Mouse (Mus musculus) kidney, embryonic 16.5 days (tissue): ENCODE measurements around the gene Ythdc1. TPM values are rescaled to one million over a fixed set of nuclear protein-coding genes. Genes with fewer than 3 reads are reported as not detected.

Experiments used
- ATAC-seq: fragments of 200-750 bp; cut with Nextera tagmentation; 2 replicates; pipeline ENCODE4 v1.8.0; 2017; ENCODE audit warnings: moderate TSS enrichment; ENCODE audit not compliant: low FRiP score, low TSS enrichment
- H3K27ac ChIP-seq: fragments of 300-500 bp; sonication (generic); 2 replicates; pipeline ENCODE4 v1.5.1; 2014; ENCODE audit warnings: low read length
- H3K27me3 ChIP-seq: fragments of 300-500 bp; sonication (generic); 2 replicates; pipeline ENCODE4 v1.6.1; 2014; ENCODE audit warnings: low read length, control low read depth, mixed read lengths; ENCODE audit not compliant: insufficient read depth
- H3K36me3 ChIP-seq: fragments of 300-500 bp; sonication (generic); 2 replicates; pipeline ENCODE4 v1.6.1; 2014; ENCODE audit warnings: low read length, control low read depth, mixed read lengths; ENCODE audit not compliant: insufficient read depth
- H3K4me1 ChIP-seq: fragments of 300-500 bp; sonication (generic); 2 replicates; pipeline ENCODE4 v1.6.1; 2014; ENCODE audit warnings: low read length, control low read depth, mixed read lengths; ENCODE audit not compliant: insufficient read depth
- H3K4me2 ChIP-seq: fragments of 300-500 bp; sonication (generic); replicated peaks from 2 replicates; pipeline ENCODE4 v1.6.1; 2014; ENCODE audit warnings: low read depth, low read length
- H3K4me3 ChIP-seq: fragments of 300-500 bp; sonication (generic); 2 replicates; pipeline ENCODE4 v1.5.1; 2014; ENCODE audit warnings: mild to moderate bottlenecking, low read length
- H3K9ac ChIP-seq: fragments of 300-500 bp; sonication (generic); replicated peaks from 2 replicates; pipeline ENCODE4 v1.6.1; 2014; ENCODE audit warnings: low read length
- H3K9me3 ChIP-seq: fragments of 300-500 bp; sonication (generic); 2 replicates; pipeline ENCODE4 v1.6.1; 2016; ENCODE audit warnings: low read length, control low read depth
- WGBS: fragments of 180-500 bp; shearing (Covaris S2); extraction: QIAGEN DNeasy Blood & Tissue Kit; methylation state at CpG from one replicate; pipeline ENCODE4 v1.1.7; 2014; 5-methylcytosine and 5-hydroxymethylcytosine counted together
- polyA plus RNA-seq: library from polyadenylated mRNA; unstranded; fragments of >200 nt; fragmentation: Nextera tagmentation; extraction: Ambion mirVana; gene quantifications from 2 replicates; pipeline ENCODE4 v1.2.1, GENCODE M21; 2015

Ythdc1 gene
- polyA plus RNA-seq: 36.3 and 40.4 TPM in 2 replicates

GRCm38 (mm10) chr5:86803962-86804940, at the start of gene Ythdc1:
Ythdc1 (plus strand) TSS chr5:86804221.
- under 1% methylated on average over 95 of the region's 111 CpGs for WGBS
- Histone ChIP-seq H3K4me3 (peak within 1 kb of the TSS; percentile 94), H3K4me2 (peak within 1 kb of the TSS; percentile 63), H3K36me3 (no peaks in the 10 kb centered on the region), H3K9me3 (no peaks in the 10 kb centered on the region), H3K4me1 (peaks cover 9% of the 10 kb centered on the region; the same call in 1 of the 2 replicates), H3K27me3 (no peaks in the 10 kb centered on the region), H3K27ac (peak within 1 kb of the TSS; percentile 100), H3K9ac (peak within 1 kb of the TSS; percentile 99)
- peak; percentile 99 for ATAC-seq

DNA sequence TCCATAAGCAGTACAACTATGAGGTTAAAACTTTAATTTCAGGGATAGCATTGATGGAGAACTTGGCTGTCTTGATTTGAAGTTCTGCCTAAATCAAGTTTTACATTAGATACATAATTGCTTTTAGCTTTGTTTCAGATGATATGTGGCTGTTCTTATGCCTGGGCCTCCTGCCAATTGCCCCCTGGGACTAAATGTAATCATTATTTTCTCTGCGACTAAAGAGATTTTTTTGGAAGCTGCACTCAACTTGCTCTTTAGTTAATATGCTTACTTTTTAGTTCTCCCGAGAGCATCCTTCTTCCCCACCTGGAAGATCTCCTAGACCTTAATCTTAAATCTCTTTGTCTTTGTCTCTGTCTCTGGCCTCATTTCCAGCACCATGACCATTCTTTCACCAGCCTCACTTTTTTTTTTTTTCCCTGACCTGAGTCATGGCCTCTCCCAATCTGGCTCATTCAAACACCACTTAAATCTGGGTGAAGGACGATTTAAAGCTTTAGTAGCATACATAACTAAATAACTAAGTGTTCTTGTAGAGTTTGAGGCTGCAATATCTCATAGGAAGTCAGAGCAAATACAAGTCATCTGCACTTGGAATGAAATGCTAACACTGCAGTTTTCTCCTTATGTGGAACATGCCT, 34.9 kb upstream of the Ythdc1 start:
- Histone ChIP-seq H3K4me3 (no peak overlapping the region), H3K27ac (no peak overlapping the region), H3K9me3 (no peaks in the 10 kb centered on the region), H3K27me3 (no peaks in the 10 kb centered on the region), H3K36me3 (no peaks in the 10 kb centered on the region), H3K9ac (no peak overlapping the region), H3K4me1 (no peaks in the 10 kb centered on the region), H3K4me2 (no peak overlapping the region)
- 41% methylated on average over 3 of the region's 3 CpGs for WGBS
- ATAC-seq: no peak

GRCm38 (mm10) chr5:86771010-86771409, 33.0 kb upstream of the Ythdc1 start:
- H3K9me3 ChIP-seq: no peaks in the 10 kb centered on the region
- H3K9ac ChIP-seq: no peak overlapping the region
- H3K4me2 ChIP-seq: no peak overlapping the region
- no peak for ATAC-seq
- H3K27me3 ChIP-seq: no peaks in the 10 kb centered on the region
- H3K4me1 ChIP-seq: no peaks in the 10 kb centered on the region
- no peak overlapping the region for H3K27ac ChIP-seq
- no peaks in the 10 kb centered on the region for H3K36me3 ChIP-seq
- H3K4me3 ChIP-seq: no peak overlapping the region

- Histone ChIP-seq H3K4me2 (no peak overlapping the region), H3K4me1 (no peaks in the 10 kb centered on the region), H3K9ac (no peak overlapping the region), H3K36me3 (no peaks in the 10 kb centered on the region), H3K9me3 (0 out of 2 replicates have a peak, but pooled peaks cover 4% of the 10 kb centered on the region), H3K27me3 (no peaks in the 10 kb centered on the region), H3K27ac (no peak overlapping the region), H3K4me3 (no peak overlapping the region)
- ATAC-seq: no peak
- WGBS: 85% methylated on average over 5 of the region's 5 CpGs
Measured at GRCm38 (mm10) chr5:86776941-86777340, 27.1 kb upstream of the Ythdc1 start.

GRCm38 (mm10) chr5:86778471-86778870, 25.6 kb upstream of the Ythdc1 start:
- ATAC-seq: no peak
- no peak overlapping the region for H3K27ac ChIP-seq
- H3K9ac ChIP-seq: no peak overlapping the region
- H3K27me3 ChIP-seq: no peaks in the 10 kb centered on the region
- 78% methylated on average over 1 of the region's 1 CpGs for WGBS
- no peaks in the 10 kb centered on the region for H3K4me1 ChIP-seq
- H3K36me3 ChIP-seq: no peaks in the 10 kb centered on the region
- 0 out of 2 replicates have a peak, but pooled peaks cover 4% of the 10 kb centered on the region for H3K9me3 ChIP-seq
- H3K4me3 ChIP-seq: no peak overlapping the region
- no peak overlapping the region for H3K4me2 ChIP-seq

DNA sequence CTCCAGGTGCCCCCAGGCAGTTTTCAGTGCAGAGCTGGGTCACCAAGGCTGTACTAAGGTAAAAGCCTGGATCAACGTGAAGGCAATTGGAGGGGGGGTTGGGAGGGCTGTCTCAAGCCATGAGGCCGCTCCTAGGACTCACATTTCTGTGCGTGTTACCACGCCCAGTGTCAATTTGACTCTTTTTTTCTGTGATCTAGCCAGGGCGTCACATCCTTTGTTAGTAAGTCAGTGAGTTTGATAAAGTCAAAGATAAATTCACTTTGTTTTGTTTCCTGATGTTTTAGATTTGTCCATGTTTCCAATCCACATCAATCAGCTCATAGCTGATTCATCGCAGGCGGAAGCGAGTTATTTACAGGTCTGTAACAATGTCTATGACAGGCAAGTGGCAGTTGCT, 21.0 kb upstream of the Ythdc1 start:
- Histone ChIP-seq H3K4me3 (no peak overlapping the region), H3K9ac (no peak overlapping the region), H3K9me3 (0 out of 2 replicates have a peak, but pooled peaks cover 4% of the 10 kb centered on the region), H3K27ac (no peak overlapping the region), H3K27me3 (no peaks in the 10 kb centered on the region), H3K4me2 (no peak overlapping the region), H3K4me1 (no peaks in the 10 kb centered on the region), H3K36me3 (no peaks in the 10 kb centered on the region)
- ATAC-seq: no peak
- 58% methylated on average over 8 of the region's 8 CpGs for WGBS

DNA sequence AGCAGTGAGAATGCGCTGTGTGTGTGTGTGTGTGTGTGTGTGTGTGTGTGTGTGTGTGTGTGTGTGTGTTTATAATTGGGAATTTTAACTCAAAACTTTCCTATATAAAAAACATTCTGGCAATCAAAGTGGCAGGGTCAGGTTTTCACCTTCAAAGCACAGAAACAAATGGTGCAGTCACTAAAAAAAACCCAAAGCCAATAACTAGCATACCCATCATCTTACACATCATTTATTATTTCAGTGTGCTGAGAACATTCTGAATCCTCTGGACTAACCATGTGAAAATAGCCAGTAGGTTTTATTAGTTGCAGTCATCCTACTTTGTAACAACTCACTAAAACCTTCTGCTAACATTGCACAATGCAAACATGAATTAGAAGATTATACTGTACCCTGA, 19.8 kb upstream of the Ythdc1 start:
- no peak overlapping the region for H3K4me2 ChIP-seq
- no peak overlapping the region for H3K27ac ChIP-seq
- no peak overlapping the region for H3K4me3 ChIP-seq
- no peak for ATAC-seq
- no peaks in the 10 kb centered on the region for H3K36me3 ChIP-seq
- H3K27me3 ChIP-seq: no peaks in the 10 kb centered on the region
- 88% methylated on average over 1 of the region's 1 CpGs for WGBS
- H3K9me3 ChIP-seq: no peaks in the 10 kb centered on the region
- H3K4me1 ChIP-seq: no peaks in the 10 kb centered on the region
- H3K9ac ChIP-seq: no peak overlapping the region

GRCm38 (mm10) chr5:86786798-86787197, 17.2 kb upstream of the Ythdc1 start:
- Histone ChIP-seq H3K4me1 (no peaks in the 10 kb centered on the region), H3K4me2 (no peak overlapping the region), H3K9ac (no peak overlapping the region), H3K27me3 (no peaks in the 10 kb centered on the region), H3K9me3 (no peaks in the 10 kb centered on the region), H3K27ac (no peak overlapping the region), H3K36me3 (no peaks in the 10 kb centered on the region), H3K4me3 (no peak overlapping the region)
- 39% methylated on average over 1 of the region's 1 CpGs for WGBS
- no peak for ATAC-seq

DNA sequence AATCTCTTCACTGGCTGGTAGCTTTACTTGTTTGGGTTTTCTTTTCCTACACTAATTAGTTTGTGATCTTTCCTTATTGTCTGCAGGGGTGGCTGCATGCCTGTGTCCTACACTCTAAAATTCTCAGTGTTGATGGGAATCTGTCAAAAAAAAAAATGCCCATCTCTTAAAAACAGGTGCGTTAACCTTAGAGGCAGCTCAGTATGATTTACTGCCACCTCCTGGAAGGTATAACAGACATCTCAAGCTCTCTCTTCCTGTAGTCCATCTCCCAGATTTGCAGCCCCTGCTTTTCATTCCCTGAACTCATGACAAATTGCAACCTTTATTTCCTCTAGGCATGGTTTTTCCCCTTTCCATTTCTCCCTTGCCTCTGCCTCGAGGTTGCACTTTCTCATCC, 14.1 kb upstream of the Ythdc1 start:
- no peak overlapping the region for H3K9ac ChIP-seq
- WGBS: 52% methylated on average over 2 of the region's 2 CpGs
- no peaks in the 10 kb centered on the region for H3K27me3 ChIP-seq
- H3K4me2 ChIP-seq: no peak overlapping the region
- H3K36me3 ChIP-seq: no peaks in the 10 kb centered on the region
- no peaks in the 10 kb centered on the region for H3K9me3 ChIP-seq
- H3K4me3 ChIP-seq: no peak overlapping the region
- no peak for ATAC-seq
- no peak overlapping the region for H3K27ac ChIP-seq
- H3K4me1 ChIP-seq: no peaks in the 10 kb centered on the region

GRCm38 (mm10) chr5:86792249-86792648, 11.8 kb upstream of the Ythdc1 start:
- ATAC-seq: no peak
- H3K9ac ChIP-seq: no peak overlapping the region
- H3K27me3 ChIP-seq: no peaks in the 10 kb centered on the region
- H3K9me3 ChIP-seq: no peaks in the 10 kb centered on the region
- no peak overlapping the region for H3K4me2 ChIP-seq
- H3K36me3 ChIP-seq: no peaks in the 10 kb centered on the region
- no peaks in the 10 kb centered on the region for H3K4me1 ChIP-seq
- no peak overlapping the region for H3K4me3 ChIP-seq
- 54% methylated on average over 4 of the region's 4 CpGs for WGBS
- H3K27ac ChIP-seq: no peak overlapping the region
